Mouse (Mus musculus): ENCODE measurements at regions not wholly inside any gene's neighbourhood (a gene's known extent, or its start where the extent isn't known, plus 50 kb on each side); places are given as distances from the start of the nearest gene placed in this dataset.

- TF ChIP-seq CTCF (IDR thresholded peaks at IDR 0.05; ENCODE audit: low read depth) (no peak), EP300 (IDR thresholded peaks at IDR 0.05; ENCODE audit: low read depth) (no peak)
Measured at GRCm38 (mm10) chr14:58678781-58679180, 463.9 kb downstream of the 1700129C05Rik start.
